ENCODE assay signal across 11 mouse cellular contexts in genomic region chr7:130426586-130426985, GRCm38 (mm10).
DNase-seq lines count a peak whose midpoint lies in the region; ATAC-seq and TF ChIP-seq lines count a peak whose summit lies in the region.
"Had no signal": no experiment of that assay in that cellular context is flagged by ENCODE, and none has a peak within 500 bp of the region (broad histone marks: within the 10 kb centered on the region; RNA-seq: fewer than 3 reads in every experiment).

No protein-coding gene starts in this region.

- DNase-seq in heart, adult 11 months: no peak
- peak; percentile 6 for DNase-seq in lung, postnatal 0 days (ENCODE audit: low spot score)
- no peak for DNase-seq in lung, postnatal 4 days
- DNase-seq in embryonic facial prominence, embryonic 11.5 days (ENCODE audit: low spot score): peak; percentile 94
- DNase-seq in mesoderm, embryonic 11.5 days (ENCODE audit: low read depth, low spot score): peak; percentile 90
- no peak for DNase-seq in gastrocnemius, postnatal 4 days (ENCODE audit: low spot score in 2 of 2)
- DNase-seq in layer of hippocampus, postnatal 14 days (ENCODE audit: low spot score in 2 of 2): no peak
- DNase-seq: adrenal gland, adult 2 months; kidney, postnatal 25 days; liver, postnatal 0 days had no signal

- no peak overlapping the region; the same call in 1 of the 2 replicates for H3K9ac ChIP-seq in heart, embryonic 12.5 days
- H3K9ac ChIP-seq in lung, postnatal 0 days (replicated peaks; ENCODE audit: low read depth): no peak overlapping the region
- no peak overlapping the region for H3K9ac ChIP-seq in embryonic facial prominence, embryonic 11.5 days (replicated peaks; ENCODE audit: low read length)
- H3K9ac ChIP-seq: liver, postnatal 0 days had no signal

- peak overlapping the region; percentile 45 for H3K27ac ChIP-seq in heart, embryonic 12.5 days (ENCODE audit: poor library complexity, severe bottlenecking)
- no peak overlapping the region for H3K27ac ChIP-seq in lung, postnatal 0 days (ENCODE audit: low read length)
- H3K27ac ChIP-seq in embryonic facial prominence, embryonic 11.5 days (replicated peaks; ENCODE audit: low read depth, low read length): peak overlapping the region; percentile 38

- peak; percentile 33; the same call in 1 of the 2 replicates for ATAC-seq in heart, embryonic 12.5 days (ENCODE audit: insufficient number of reproducible peaks, low FRiP score)
- ATAC-seq in lung, postnatal 0 days: no peak
- ATAC-seq in embryonic facial prominence, embryonic 11.5 days (replicated peaks; ENCODE audit: insufficient number of reproducible peaks, low FRiP score, low TSS enrichment, low read depth): peak; percentile 98
- ATAC-seq: liver, postnatal 0 days had no signal

- TF ChIP-seq EP300 in lung, postnatal 0 days (IDR thresholded peaks at IDR 0.05): no peak

- H3K4me1 ChIP-seq in heart, embryonic 12.5 days (replicated peaks): peaks cover 9% of the 10 kb centered on the region
- H3K4me1 ChIP-seq in lung, postnatal 0 days (ENCODE audit: insufficient read depth, low read depth, low read length): 0 out of 2 replicates have a peak, but pooled peaks cover 3% of the 10 kb centered on the region
- H3K4me1 ChIP-seq in embryonic facial prominence, embryonic 11.5 days (ENCODE audit: control insufficient read depth, insufficient read depth, low read length): no peaks in the 10 kb centered on the region

- H3K4me3 ChIP-seq in heart, embryonic 12.5 days: no peak overlapping the region
- no peak overlapping the region for H3K4me3 ChIP-seq in lung, postnatal 0 days (ENCODE audit: low read depth, low read length)
- no peak overlapping the region for H3K4me3 ChIP-seq in embryonic facial prominence, embryonic 11.5 days (ENCODE audit: low read depth, low read length)

- no peaks in the 10 kb centered on the region for H3K36me3 ChIP-seq in heart, embryonic 12.5 days
- H3K36me3 ChIP-seq in lung, postnatal 0 days (ENCODE audit: insufficient read depth, low read length): no peaks in the 10 kb centered on the region
- no peaks in the 10 kb centered on the region for H3K36me3 ChIP-seq in embryonic facial prominence, embryonic 11.5 days (replicated peaks; ENCODE audit: control insufficient read depth, insufficient read depth, low read depth, low read length)

- H3K9me3 ChIP-seq in heart, embryonic 12.5 days (replicated peaks): no peaks in the 10 kb centered on the region
- H3K9me3 ChIP-seq in lung, postnatal 0 days (ENCODE audit: low read length): no peaks in the 10 kb centered on the region
- no peaks in the 10 kb centered on the region for H3K9me3 ChIP-seq in embryonic facial prominence, embryonic 11.5 days (replicated peaks; ENCODE audit: control insufficient read depth, low read length)

- H3K4me2 ChIP-seq in heart, embryonic 12.5 days: peak overlapping the region; percentile 43
- no peak overlapping the region for H3K4me2 ChIP-seq in lung, postnatal 0 days (replicated peaks; ENCODE audit: low read depth, low read length)
- no peak overlapping the region for H3K4me2 ChIP-seq in embryonic facial prominence, embryonic 11.5 days (ENCODE audit: low read depth, low read length)

- 8% methylated on average over 5 of the region's 5 CpGs for WGBS in heart, embryonic 12.5 days
- WGBS in lung, postnatal 0 days: 19% methylated on average over 5 of the region's 5 CpGs
- 3% methylated on average over 5 of the region's 5 CpGs for WGBS in embryonic facial prominence, embryonic 11.5 days

- TF ChIP-seq CTCF in lung, postnatal 0 days (IDR thresholded peaks at IDR 0.05): no peak

- H3K27me3 ChIP-seq in heart, embryonic 12.5 days (replicated peaks): no peaks in the 10 kb centered on the region
- H3K27me3 ChIP-seq in lung, postnatal 0 days (replicated peaks; ENCODE audit: insufficient read depth, low read length): no peaks in the 10 kb centered on the region
- no peaks in the 10 kb centered on the region for H3K27me3 ChIP-seq in embryonic facial prominence, embryonic 11.5 days (ENCODE audit: control insufficient read depth, insufficient read depth, low read length)

Comparison
In these comparisons a context has a peak if more than half of its experiments do, and no peak if none do; other contexts are left out.
1. DNase-seq: peak in lung, postnatal 0 days (single experiment), embryonic facial prominence, embryonic 11.5 days (single experiment) and mesoderm, embryonic 11.5 days (single experiment); none in heart, adult 11 months (single experiment), lung, postnatal 4 days (0 of 2), gastrocnemius, postnatal 4 days (0 of 2) and layer of hippocampus, postnatal 14 days (0 of 2).